Mouse (Mus musculus) lung, embryonic 16.5 days (tissue): ENCODE measurements around the gene Ric1. TPM values are rescaled to one million over a fixed set of nuclear protein-coding genes. Genes with fewer than 3 reads are reported as not detected.
A peak's percentile ranks its signal among the peaks of the same experiment; 100 is the strongest.
"Not testable (repeated sequence)": the region's sequence is repeated elsewhere in the genome, so short reads cannot be mapped to it uniquely, and the experiment has no call there.

Experiments
- ATAC-seq: fragments of 200-750 bp; cut with Nextera tagmentation; 2 replicates; pipeline ENCODE4 v1.8.0; 2017; ENCODE audit warnings: low read depth, mild to moderate bottlenecking, moderate library complexity
- H3K27ac ChIP-seq: fragments of 300-500 bp; sonication (generic); 2 replicates; pipeline ENCODE4 v1.5.1; 2014; ENCODE audit warnings: mild to moderate bottlenecking, control low read depth, low read length
- H3K27me3 ChIP-seq: fragments of 300-500 bp; sonication (generic); 2 replicates; pipeline ENCODE4 v1.6.1; 2014; ENCODE audit warnings: low read depth, low read length, mixed read lengths; ENCODE audit not compliant: control insufficient read depth, insufficient read depth
- H3K36me3 ChIP-seq: fragments of 300-500 bp; sonication (generic); 2 replicates; pipeline ENCODE4 v1.6.1; 2014; ENCODE audit warnings: low read length; ENCODE audit not compliant: control insufficient read depth, insufficient read depth
- H3K4me1 ChIP-seq: fragments of 300-500 bp; sonication (generic); replicated peaks from 2 replicates; pipeline ENCODE4 v1.6.1; 2014; ENCODE audit warnings: low read length, mixed read lengths; ENCODE audit not compliant: control insufficient read depth, insufficient read depth
- H3K4me2 ChIP-seq: fragments of 300-500 bp; sonication (generic); 2 replicates; pipeline ENCODE4 v1.6.1; 2014; ENCODE audit warnings: low read depth, low read length, control low read depth
- H3K4me3 ChIP-seq: fragments of 300-500 bp; sonication (generic); 2 replicates; pipeline ENCODE4 v1.5.1; 2014; ENCODE audit warnings: mild to moderate bottlenecking, low read length, control low read depth
- H3K9ac ChIP-seq: fragments of 300-500 bp; sonication (generic); 2 replicates; pipeline ENCODE4 v1.6.1; 2014; ENCODE audit warnings: low read length, control low read depth
- H3K9me3 ChIP-seq: fragments of 300-500 bp; sonication (generic); 2 replicates; pipeline ENCODE4 v1.6.1; 2016; ENCODE audit warnings: low read length; ENCODE audit not compliant: control insufficient read depth
- WGBS: fragments of 180-500 bp; shearing (Covaris S2); extraction: QIAGEN DNeasy Blood & Tissue Kit; methylation state at CpG from one replicate; pipeline ENCODE4 v1.1.7; 2014; 5-methylcytosine and 5-hydroxymethylcytosine counted together
- polyA plus RNA-seq: library from polyadenylated mRNA; unstranded; fragments of >200 nt; fragmentation: Nextera tagmentation; extraction: Ambion mirVana; gene quantifications from 2 replicates; pipeline ENCODE4 v1.2.1, GENCODE M21; 2015

The Ric1 gene
- polyA plus RNA-seq, 1 experiment from 2014 or later = 13.5 TPM

- H3K4me2 ChIP-seq = no peak overlapping the region
- H3K4me1 ChIP-seq = peaks cover 8% of the 10 kb centered on the region
- no peak for ATAC-seq
- WGBS = 83% methylated on average over 2 of the region's 2 CpGs
- H3K27ac ChIP-seq = no peak overlapping the region
- H3K4me3 ChIP-seq = no peak overlapping the region
- no peaks in the 10 kb centered on the region for H3K27me3 ChIP-seq
- no peaks in the 10 kb centered on the region for H3K36me3 ChIP-seq
- H3K9ac ChIP-seq = no peak overlapping the region
- no peaks in the 10 kb centered on the region for H3K9me3 ChIP-seq
Observed at GRCm38 (mm10) chr19:29528568-29528967, 6.5 kb downstream of the Ric1 start.

DNA sequence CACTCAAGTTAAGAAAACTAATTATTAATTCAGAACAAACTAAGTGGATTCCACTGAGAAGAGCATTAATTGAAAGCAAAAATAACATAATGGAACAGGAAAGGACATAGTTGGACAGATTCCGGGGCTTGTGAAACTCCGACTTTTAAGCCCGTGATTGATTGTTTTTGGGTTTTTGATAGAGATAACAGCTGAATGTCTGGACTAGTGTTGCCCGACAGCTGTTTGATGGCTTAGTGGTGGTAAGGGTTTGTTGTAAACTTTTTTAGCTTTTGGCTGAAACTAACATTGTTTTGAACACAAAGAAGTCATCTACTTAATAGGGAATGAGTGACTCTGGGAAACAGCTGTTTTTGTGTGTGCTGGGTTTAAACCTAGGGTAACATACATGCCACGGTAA is 11.9 kb downstream of the Ric1 start:
- 58% methylated on average over 5 of the region's 5 CpGs for WGBS
- H3K9ac ChIP-seq = no peak overlapping the region
- H3K9me3 ChIP-seq = no peaks in the 10 kb centered on the region
- no peak overlapping the region for H3K4me3 ChIP-seq
- no peak overlapping the region for H3K27ac ChIP-seq
- H3K4me2 ChIP-seq = no peak overlapping the region
- H3K4me1 ChIP-seq = no peaks in the 10 kb centered on the region
- peaks cover 12% of the 10 kb centered on the region for H3K36me3 ChIP-seq
- peak; percentile 49; the same call in 1 of the 2 replicates for ATAC-seq
- no peaks in the 10 kb centered on the region for H3K27me3 ChIP-seq

- Histone ChIP-seq H3K36me3 (no peaks in the 10 kb centered on the region), H3K9ac (no peak overlapping the region), H3K27me3 (no peaks in the 10 kb centered on the region), H3K9me3 (no peaks in the 10 kb centered on the region), H3K4me3 (no peak overlapping the region), H3K4me1 (peaks cover 3% of the 10 kb centered on the region; the same call in 1 of the 2 replicates), H3K4me2 (no peak overlapping the region), H3K27ac (peak overlapping the region; percentile 22; the same call in 1 of the 2 replicates)
- ATAC-seq = no peak
- WGBS = 57% methylated on average over 8 of the region's 8 CpGs
Observed at GRCm38 (mm10) chr19:29542256-29542970, 20.3 kb downstream of the Ric1 start.

DNA sequence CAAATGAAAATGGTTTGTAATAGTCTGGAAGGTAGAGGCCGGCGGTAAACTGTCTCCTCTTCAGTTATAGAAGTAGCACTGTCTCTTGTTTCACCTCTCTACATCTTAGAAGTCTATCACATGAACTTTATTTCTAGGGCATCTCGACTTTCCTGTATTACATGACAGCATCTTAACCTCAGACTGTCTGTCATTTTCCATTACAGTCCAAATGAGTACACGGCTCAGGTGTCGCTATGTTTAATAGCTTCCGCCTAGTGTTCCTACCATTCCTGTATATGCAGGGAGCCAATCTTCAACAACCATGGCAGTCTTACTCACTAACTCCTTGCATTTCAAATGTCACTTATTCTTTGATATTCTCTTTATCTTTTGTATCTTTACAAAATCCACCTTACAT is 21.9 kb downstream of the Ric1 start:
- Histone ChIP-seq H3K27ac (no peak overlapping the region), H3K4me2 (no peak overlapping the region), H3K9me3 (no peaks in the 10 kb centered on the region), H3K27me3 (no peaks in the 10 kb centered on the region), H3K4me1 (peaks cover 3% of the 10 kb centered on the region; the same call in 1 of the 2 replicates), H3K4me3 (no peak overlapping the region), H3K9ac (no peak overlapping the region), H3K36me3 (no peaks in the 10 kb centered on the region)
- WGBS = 89% methylated on average over 6 of the region's 6 CpGs
- no peak for ATAC-seq

- Histone ChIP-seq H3K27me3 (no peaks in the 10 kb centered on the region), H3K9me3 (no peaks in the 10 kb centered on the region), H3K9ac (no peak overlapping the region), H3K27ac (no peak overlapping the region), H3K36me3 (no peaks in the 10 kb centered on the region), H3K4me1 (no peaks in the 10 kb centered on the region), H3K4me3 (no peak overlapping the region), H3K4me2 (no peak overlapping the region)
- WGBS = 84% methylated on average over 2 of the region's 2 CpGs
- no peak for ATAC-seq
Observed at GRCm38 (mm10) chr19:29550618-29551017, 28.5 kb downstream of the Ric1 start.

DNA sequence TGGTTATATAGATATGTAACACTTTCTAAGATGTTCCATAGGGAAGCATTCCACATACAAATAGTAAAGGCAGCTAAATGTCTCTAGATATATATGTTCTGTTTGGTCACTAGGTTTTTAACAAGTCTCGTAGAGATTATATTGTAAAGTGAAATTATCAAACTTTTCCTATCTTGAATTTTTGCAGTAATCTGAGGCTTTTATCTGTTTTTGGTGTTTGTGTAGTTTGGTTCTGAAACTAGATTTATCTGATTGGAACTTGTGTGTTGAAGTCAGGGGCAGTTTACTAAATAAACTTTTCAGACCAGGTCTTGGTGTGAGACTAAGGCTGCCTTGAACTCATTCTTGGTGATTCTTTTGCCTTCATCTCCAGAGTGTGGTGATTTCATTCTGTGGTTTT is 29.0 kb downstream of the Ric1 start:
- 88% methylated on average over 1 of the region's 1 CpGs for WGBS
- Histone ChIP-seq H3K27ac (no peak overlapping the region), H3K36me3 (no peaks in the 10 kb centered on the region), H3K4me1 (no peaks in the 10 kb centered on the region), H3K9me3 (no peaks in the 10 kb centered on the region), H3K4me2 (no peak overlapping the region), H3K27me3 (no peaks in the 10 kb centered on the region), H3K4me3 (no peak overlapping the region), H3K9ac (no peak overlapping the region)
- no peak for ATAC-seq

DNA sequence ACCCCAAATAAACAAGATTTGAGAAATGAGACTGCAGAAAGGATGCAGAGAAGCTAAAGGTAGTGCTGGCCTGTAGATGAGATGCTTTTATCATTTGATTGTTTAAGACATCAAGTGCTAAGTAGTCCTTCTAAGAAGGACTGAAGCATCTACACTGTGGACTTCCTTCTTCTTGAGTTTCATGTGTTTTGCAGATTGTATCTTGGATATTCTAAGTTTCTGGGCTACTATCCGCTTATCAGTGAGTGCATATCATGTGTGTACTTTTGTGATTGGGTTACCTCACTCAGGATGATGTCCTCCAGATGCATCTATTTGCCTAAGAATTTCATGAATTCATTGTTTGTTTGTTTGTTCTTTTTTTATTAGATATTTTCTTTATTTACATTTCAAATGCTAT is 29.9 kb downstream of the Ric1 start:
- H3K9ac ChIP-seq, ATAC-seq, H3K9me3 ChIP-seq, H3K4me3 ChIP-seq, H3K4me2 ChIP-seq, H3K27ac ChIP-seq, H3K36me3 ChIP-seq, H3K27me3 ChIP-seq, H3K4me1 ChIP-seq: not testable (repeated sequence)
- 100% methylated on average over 1 of the region's 1 CpGs for WGBS

DNA sequence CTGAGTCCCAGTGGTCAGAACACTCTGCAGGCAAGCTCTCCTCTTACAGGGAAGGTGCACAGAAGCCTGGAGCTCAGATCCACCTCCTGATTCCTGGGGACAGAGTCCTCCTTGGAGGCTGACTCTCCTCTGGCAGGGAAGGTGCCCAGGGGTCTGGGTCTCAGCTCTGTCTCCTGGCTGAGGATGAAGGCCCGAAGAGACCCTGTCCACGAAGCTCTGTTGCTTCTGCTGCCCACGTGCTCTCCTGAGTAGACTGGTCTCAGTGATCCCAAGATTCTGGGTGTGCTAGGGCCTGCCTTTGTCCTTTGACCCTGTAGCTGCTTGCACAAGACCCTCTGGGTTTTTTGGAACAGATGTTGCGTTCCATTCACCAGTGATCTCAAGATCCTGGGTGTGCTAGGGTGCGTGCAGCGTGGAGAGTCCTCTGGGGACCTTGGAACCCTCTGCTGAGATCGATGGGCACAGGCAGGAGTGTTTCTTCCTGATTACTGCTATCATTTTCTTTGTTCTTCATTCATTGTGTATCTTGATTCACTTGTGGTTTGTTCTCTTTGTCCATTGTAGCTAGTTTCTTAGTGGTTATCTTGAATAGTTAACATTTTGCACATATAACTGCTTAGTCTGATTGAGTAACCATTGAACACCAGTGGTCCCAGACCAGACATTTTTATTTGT is 35.2 kb downstream of the Ric1 start:
- H3K4me2 ChIP-seq, H3K4me1 ChIP-seq, H3K27ac ChIP-seq, H3K27me3 ChIP-seq, H3K9ac ChIP-seq, H3K36me3 ChIP-seq, ATAC-seq, H3K9me3 ChIP-seq, H3K4me3 ChIP-seq: not testable (repeated sequence)
- WGBS = 85% methylated on average over 7 of the region's 7 CpGs

GRCm38 (mm10) chr19:29562166-29562565 is 40.1 kb downstream of the Ric1 start:
- Histone ChIP-seq H3K4me1 (no peaks in the 10 kb centered on the region), H3K9ac (no peak overlapping the region), H3K27ac (0 out of 2 replicates have a peak overlapping the region, but pooled peaks have one; percentile 18), H3K27me3 (no peaks in the 10 kb centered on the region), H3K4me3 (no peak overlapping the region), H3K9me3 (no peaks in the 10 kb centered on the region), H3K4me2 (no peak overlapping the region), H3K36me3 (no peaks in the 10 kb centered on the region)
- no peak for ATAC-seq
- WGBS = 38% methylated on average over 4 of the region's 4 CpGs
